Mouse (Mus musculus): ENCODE results near the gene Slc35f2. TPM values are rescaled to one million over a fixed set of nuclear protein-coding genes. Genes with fewer than 3 reads are reported as not detected.

Slc35f2 gene
- total RNA-seq, 1 experiment from 2014 or later, result 12.5 TPM

- ATAC-seq (replicated peaks; ENCODE audit: low read depth, poor library complexity, severe bottlenecking), result peak; percentile 89
These were observed 47.4 kb downstream of the Slc35f2 start for GRCm38 (mm10) chr9:53818760-53819159.

- ATAC-seq (replicated peaks; ENCODE audit: low read depth, poor library complexity, severe bottlenecking), result peak; percentile 75
These were observed 54.0 kb downstream of the Slc35f2 start for GRCm38 (mm10) chr9:53825318-53825717.

GRCm38 (mm10) chr9:53829081-53829865, 57.9 kb downstream of the Slc35f2 start:
- peak; percentile 83 for ATAC-seq (replicated peaks; ENCODE audit: low read depth, poor library complexity, severe bottlenecking)

GRCm38 (mm10) chr9:53829866-53830209, 58.5 kb downstream of the Slc35f2 start:
- ATAC-seq (replicated peaks; ENCODE audit: low read depth, poor library complexity, severe bottlenecking), result 0 out of 2 replicates have a peak, but pooled peaks have one; percentile 16

GRCm38 (mm10) chr9:53835039-53835438, 63.7 kb downstream of the Slc35f2 start:
- no peak for ATAC-seq (replicated peaks; ENCODE audit: low read depth, poor library complexity, severe bottlenecking)

- ATAC-seq (replicated peaks; ENCODE audit: low read depth, poor library complexity, severe bottlenecking), result no peak
These were observed 64.6 kb downstream of the Slc35f2 start for GRCm38 (mm10) chr9:53835976-53836375.

- no peak for ATAC-seq (replicated peaks; ENCODE audit: low read depth, poor library complexity, severe bottlenecking)
These were observed 67.5 kb downstream of the Slc35f2 start for GRCm38 (mm10) chr9:53838816-53839215.

- ATAC-seq (replicated peaks; ENCODE audit: low read depth, poor library complexity, severe bottlenecking), result no peak
These were observed 77.2 kb downstream of the Slc35f2 start for GRCm38 (mm10) chr9:53848548-53848947.

GRCm38 (mm10) chr9:53849864-53850263, 78.5 kb downstream of the Slc35f2 start, which contains the start of gene Sln:
Gene Sln (plus strand): TSS chr9:53850164.
- ATAC-seq (replicated peaks; ENCODE audit: low read depth, poor library complexity, severe bottlenecking), result no peak

- ATAC-seq (replicated peaks; ENCODE audit: low read depth, poor library complexity, severe bottlenecking), result no peak
These were observed 80.8 kb downstream of the Slc35f2 start for GRCm38 (mm10) chr9:53852158-53852557.

- no peak for ATAC-seq (replicated peaks; ENCODE audit: low read depth, poor library complexity, severe bottlenecking)
These were observed 82.3 kb downstream of the Slc35f2 start for GRCm38 (mm10) chr9:53853672-53854071.

GRCm38 (mm10) chr9:53854525-53854924, 83.2 kb downstream of the Slc35f2 start:
- no peak for ATAC-seq (replicated peaks; ENCODE audit: low read depth, poor library complexity, severe bottlenecking)

GRCm38 (mm10) chr9:53857864-53858263, 86.5 kb downstream of the Slc35f2 start:
- ATAC-seq (replicated peaks; ENCODE audit: low read depth, poor library complexity, severe bottlenecking), result no peak

Other genes with a start within 250 kb of the Slc35f2 start
- gene Atm, start 234.8 kb upstream of the Slc35f2 start, total RNA-seq (2017), result 61.0 and 65.6 TPM in 2 replicates
- gene Npat, start 234.5 kb upstream of the Slc35f2 start, total RNA-seq (2017), result 32.5 and 34.6 TPM in 2 replicates
- gene Acat1, start 161.2 kb upstream of the Slc35f2 start, total RNA-seq (2017), result 56.3 and 62.3 TPM in 2 replicates
- gene Cul5, start 101.5 kb upstream of the Slc35f2 start, total RNA-seq (2017), result 62.7 and 67.6 TPM in 2 replicates
- 0.55 TPM in 1 of 2 replicates, not detected in the other for gene Rab39, start 65.3 kb upstream of the Slc35f2 start, total RNA-seq (2017)
- gene Sln, start 78.6 kb downstream of the Slc35f2 start, total RNA-seq (2017), result not detected in 2 replicates
- not detected in 2 replicates for gene Elmod1, start 203.8 kb downstream of the Slc35f2 start, total RNA-seq (2017)

Data from common myeloid progenitor, adult 5-6 weeks (primary cell).